Comparison of ENCODE assay signal across 16 mouse cellular contexts in the genomic region with DNA sequence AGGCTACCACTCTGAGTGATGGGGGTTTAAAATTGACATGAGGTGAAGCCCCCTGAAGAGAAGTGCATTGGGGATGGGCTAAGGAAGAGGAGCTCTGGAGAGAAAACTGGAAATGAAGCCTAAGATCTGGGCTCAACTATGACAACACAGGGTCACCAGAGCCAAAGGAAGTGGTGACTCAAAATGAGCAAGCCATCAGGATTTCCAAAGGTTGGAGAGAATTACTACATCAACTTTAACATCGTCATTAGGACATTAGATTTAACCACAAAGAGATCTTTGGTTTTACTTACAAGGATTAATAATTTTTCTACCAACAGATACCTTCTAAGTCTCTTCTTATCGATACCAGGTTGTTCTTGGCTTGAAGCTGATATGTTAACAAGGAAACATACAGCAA.
DNase-seq lines count a peak whose midpoint lies in the region.
"Had no signal": no experiment of that assay in that cellular context is flagged by ENCODE, and none has a peak within 500 bp of the region (broad histone marks: within the 10 kb centered on the region; RNA-seq: fewer than 3 reads in every experiment).

No protein-coding gene starts in this region.

- DNase-seq in adrenal gland, adult 2 months, result peak; percentile 5
- DNase-seq in adrenal gland, adult 8-10 months, result no peak
- DNase-seq in Muller cell, postnatal 12 days (ENCODE audit: inconsistent ontology term), result peak; percentile 27
- peak; percentile 12 for DNase-seq in fibroblast of lung, adult 2 months (ENCODE audit: low read depth)
- DNase-seq in left cerebral cortex, postnatal 10 days (ENCODE audit: extremely low spot score in 1 of 2, low spot score in 2 of 2), result no peak
- no peak for DNase-seq in gastrocnemius, adult 18-20 months (ENCODE audit: low spot score)
- no peak for DNase-seq in heart, adult 18-20 months
- DNase-seq in spleen, postnatal 36 days (ENCODE audit: low spot score in 2 of 2), result no peak
- DNase-seq: adrenal gland, postnatal 14 days; cerebellum, adult 11 months; cerebellum, adult 2 months; cerebellum, postnatal 10 days; cerebellum, postnatal 36 days; embryo, embryonic 11 days; forebrain, postnatal 0 days; gastrocnemius, postnatal 25 days had no signal

- intact Hi-C loops in left cerebral cortex, postnatal 10 days (cut with DNase I), result no loop called here

Comparison
In these comparisons a context has a peak if more than half of its experiments do, and no peak if none do; other contexts are left out.
1. DNase-seq: peak in adrenal gland, adult 2 months (single experiment), Muller cell, postnatal 12 days (single experiment) and fibroblast of lung, adult 2 months (single experiment); none in adrenal gland, adult 8-10 months (single experiment), left cerebral cortex, postnatal 10 days (0 of 2), gastrocnemius, adult 18-20 months (single experiment), heart, adult 18-20 months (0 of 2) and spleen, postnatal 36 days (0 of 2).